Mouse (Mus musculus) lung, postnatal 0 days (tissue): ENCODE results near the gene Slc6a13.

Experiments
- CTCF ChIP-seq: IDR thresholded peaks from 2 replicates; pipeline ENCODE4 v1.5.1; 2016; ENCODE audit warnings: antibody characterized with exemption, mild to moderate bottlenecking
- EP300 ChIP-seq: IDR thresholded peaks from 2 replicates; pipeline ENCODE4 v1.6.1; 2016; ENCODE audit warnings: antibody characterized with exemption, mild to moderate bottlenecking, control low read depth

DNA sequence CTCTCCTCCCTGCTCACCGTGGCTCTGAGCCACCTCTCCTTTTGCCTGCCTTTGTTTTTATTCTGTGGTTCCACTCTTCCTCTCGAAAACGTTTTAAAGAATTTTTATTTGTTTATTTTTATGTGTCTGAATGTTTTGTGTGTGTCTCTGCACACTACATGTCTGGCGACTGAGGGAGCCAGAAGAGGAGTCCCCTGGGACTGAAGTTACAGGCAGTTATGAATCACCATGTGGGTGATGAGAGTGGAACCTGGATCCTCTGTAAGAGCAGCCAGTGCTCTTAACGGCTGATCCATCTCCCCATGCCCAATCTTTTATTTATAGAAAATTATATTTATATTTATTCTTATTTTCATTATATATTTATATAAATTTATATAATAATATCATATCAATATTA lies 44.3 kb downstream of the Slc6a13 start:
- TF ChIP-seq CTCF (no peak), EP300 (no peak)
